Comparison of ENCODE assay signal across 16 mouse cellular contexts in genomic region chr8:117610506-117610905, GRCm38 (mm10).
"Had no signal": no experiment of that assay in that cellular context is flagged by ENCODE, and none has a peak within 500 bp of the region (broad histone marks: within the 10 kb centered on the region; RNA-seq: fewer than 3 reads in every experiment).

No protein-coding gene starts in this region.

- H3K9ac ChIP-seq: neural tube, embryonic 12.5 days; neural tube, embryonic 13.5 days; neural tube, embryonic 15.5 days; stomach, embryonic 15.5 days had no signal

- H3K4me1 ChIP-seq: neural tube, embryonic 12.5 days; neural tube, embryonic 13.5 days; neural tube, embryonic 15.5 days; stomach, embryonic 15.5 days had no signal

- H3K27me3 ChIP-seq: neural tube, embryonic 12.5 days; neural tube, embryonic 13.5 days; neural tube, embryonic 15.5 days; stomach, embryonic 15.5 days had no signal

- DNase-seq: retina, postnatal 1 day; right cerebral cortex, adult 18-20 months; right cerebral cortex, postnatal 14 days; right cerebral cortex, postnatal 25 days; right cerebral cortex, postnatal 4 days; spleen, adult 18-20 months; thymus, adult 18-20 months; thymus, adult 2 months; thymus, postnatal 14 days; thymus, postnatal 25 days; thymus, postnatal 36 days; thymus, postnatal 4 days had no signal

- H3K27ac ChIP-seq: neural tube, embryonic 12.5 days; neural tube, embryonic 13.5 days; neural tube, embryonic 15.5 days; stomach, embryonic 15.5 days had no signal

- H3K4me2 ChIP-seq: neural tube, embryonic 12.5 days; neural tube, embryonic 13.5 days; neural tube, embryonic 15.5 days; stomach, embryonic 15.5 days had no signal

- H3K4me3 ChIP-seq: neural tube, embryonic 12.5 days; neural tube, embryonic 13.5 days; neural tube, embryonic 15.5 days; stomach, embryonic 15.5 days had no signal

- H3K9me3 ChIP-seq: neural tube, embryonic 13.5 days; stomach, embryonic 15.5 days had no signal

- H3K36me3 ChIP-seq: neural tube, embryonic 12.5 days; neural tube, embryonic 13.5 days; neural tube, embryonic 15.5 days; stomach, embryonic 15.5 days had no signal
